Mouse (Mus musculus): ENCODE results near the gene Fxr1. TPM values are rescaled to one million over a fixed set of nuclear protein-coding genes. Genes with fewer than 3 reads are reported as not detected.
"Not testable (repeated sequence)": the region's sequence is repeated elsewhere in the genome, so short reads cannot be mapped to it uniquely, and the experiment has no call there.

Fxr1 gene
- polyA plus RNA-seq (2012; ENCODE audit: insufficient read depth, insufficient read length, missing spikeins): 113 and 116 TPM in 2 replicates

DNA sequence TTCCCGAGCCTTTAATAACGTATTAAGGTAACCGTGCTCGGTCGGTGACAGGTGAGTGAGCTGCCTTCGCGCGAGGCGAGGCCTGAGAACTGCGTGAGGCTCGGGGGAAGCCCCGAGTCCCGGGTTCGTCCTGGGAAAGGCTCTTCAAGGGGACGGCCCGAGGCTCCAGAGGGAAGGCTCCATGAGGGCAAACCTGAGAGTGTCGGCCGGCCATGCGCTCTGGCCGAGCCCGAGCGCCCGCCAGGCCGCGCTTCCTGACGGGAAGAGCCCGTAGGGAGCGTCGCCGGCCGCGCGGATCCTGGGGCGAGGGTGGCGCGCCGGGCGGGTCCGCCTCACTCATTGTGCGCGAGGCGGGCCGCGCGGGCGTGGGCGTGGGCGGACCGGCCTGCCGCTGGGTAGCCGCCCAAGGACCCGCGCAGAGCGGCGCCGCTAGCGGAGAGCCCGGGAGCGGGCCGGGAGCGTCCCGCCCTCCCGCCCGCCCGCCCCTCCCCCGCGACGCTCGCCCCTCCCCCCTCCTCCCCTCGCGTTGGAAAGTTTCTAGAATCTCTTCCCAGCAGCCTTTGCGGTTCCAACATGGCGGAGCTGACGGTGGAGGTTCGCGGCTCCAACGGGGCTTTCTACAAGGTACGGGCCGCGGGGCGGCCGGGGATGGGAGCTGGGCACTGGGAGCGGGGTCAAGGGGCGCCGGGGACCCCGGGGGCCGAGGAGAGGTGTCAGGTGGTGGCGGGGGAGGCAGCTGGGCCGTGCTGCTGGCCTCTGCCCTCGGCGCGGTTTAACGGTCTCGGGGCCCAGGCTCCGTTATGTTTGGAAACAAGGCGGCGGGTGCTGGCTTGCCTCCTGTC, at the start of gene Fxr1:
Fxr1 (plus strand) TSS at position 404 of the 842 bp plus-strand sequence.
- peaks cover 9% of the 10 kb centered on the region for H3K4me1 ChIP-seq (ENCODE audit: control insufficient read depth, insufficient read depth, low read length)
- H3K27ac ChIP-seq (ENCODE audit: insufficient read depth, low read depth, low read length): peak within 1 kb of the TSS; percentile 75
- peak; percentile 64; the same call in 1 of the 2 replicates for TF ChIP-seq POLR2A (IDR thresholded peaks at IDR 0.05; ENCODE audit: borderline replicate concordance, low read depth, low read length)
- TF ChIP-seq CTCF (IDR thresholded peaks at IDR 0.05; ENCODE audit: low read depth, low read length): no peak
- peak within 1 kb of the TSS; percentile 96 for H3K4me3 ChIP-seq (ENCODE audit: insufficient read depth, low read length)

DNA sequence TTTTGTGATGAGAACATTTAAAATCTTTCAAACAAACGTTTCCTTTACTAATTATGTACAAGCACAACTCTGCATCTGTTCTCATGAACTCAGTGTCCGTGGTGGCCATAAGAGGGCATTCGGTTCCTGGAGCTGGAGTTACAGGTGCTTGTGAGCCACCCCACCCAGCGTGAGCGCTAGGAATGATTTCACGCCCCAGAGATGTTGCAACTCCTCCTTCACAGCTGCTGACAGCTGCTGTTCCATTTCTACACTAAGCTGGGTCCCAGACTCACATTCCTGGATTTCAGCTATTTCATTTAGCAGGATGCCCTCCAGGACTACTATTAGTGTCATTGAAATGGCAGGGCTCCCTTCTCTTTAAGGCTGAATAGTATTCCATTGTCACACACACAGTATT, 40.3 kb upstream of the Fxr1 start:
- TF ChIP-seq CTCF (IDR thresholded peaks at IDR 0.05; ENCODE audit: low read depth, low read length) (no peak), POLR2A (IDR thresholded peaks at IDR 0.05; ENCODE audit: borderline replicate concordance, low read depth, low read length) (no peak)
- H3K4me1 ChIP-seq (ENCODE audit: control insufficient read depth, insufficient read depth, low read length): no peaks in the 10 kb centered on the region
- no peak overlapping the region for H3K27ac ChIP-seq (ENCODE audit: insufficient read depth, low read depth, low read length)
- H3K4me3 ChIP-seq (ENCODE audit: insufficient read depth, low read length): no peak overlapping the region

DNA sequence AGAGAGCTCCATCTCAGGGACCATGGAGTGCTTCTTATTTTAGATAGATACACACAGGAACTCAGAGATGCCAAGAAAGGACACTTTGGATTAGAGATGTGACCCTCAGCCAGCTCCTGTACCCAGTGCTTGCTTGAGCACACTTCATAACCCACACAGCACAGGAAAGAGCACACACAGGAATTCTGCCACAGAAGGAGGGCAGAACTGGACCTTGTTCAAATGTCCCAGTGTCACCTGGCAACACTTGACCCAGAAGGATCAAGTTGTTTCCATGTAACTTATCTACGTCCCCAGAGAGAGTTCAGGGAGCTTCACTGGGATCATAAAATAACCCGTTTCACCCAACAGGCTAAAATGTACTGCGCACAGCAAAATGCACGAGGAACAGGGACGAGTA, 37.0 kb upstream of the Fxr1 start:
- H3K27ac ChIP-seq (ENCODE audit: insufficient read depth, low read depth, low read length): no peak overlapping the region
- no peaks in the 10 kb centered on the region for H3K4me1 ChIP-seq (ENCODE audit: control insufficient read depth, insufficient read depth, low read length)
- no peak overlapping the region for H3K4me3 ChIP-seq (ENCODE audit: insufficient read depth, low read length)
- TF ChIP-seq POLR2A (IDR thresholded peaks at IDR 0.05; ENCODE audit: borderline replicate concordance, low read depth, low read length): no peak
- no peak for TF ChIP-seq CTCF (IDR thresholded peaks at IDR 0.05; ENCODE audit: low read depth, low read length)

DNA sequence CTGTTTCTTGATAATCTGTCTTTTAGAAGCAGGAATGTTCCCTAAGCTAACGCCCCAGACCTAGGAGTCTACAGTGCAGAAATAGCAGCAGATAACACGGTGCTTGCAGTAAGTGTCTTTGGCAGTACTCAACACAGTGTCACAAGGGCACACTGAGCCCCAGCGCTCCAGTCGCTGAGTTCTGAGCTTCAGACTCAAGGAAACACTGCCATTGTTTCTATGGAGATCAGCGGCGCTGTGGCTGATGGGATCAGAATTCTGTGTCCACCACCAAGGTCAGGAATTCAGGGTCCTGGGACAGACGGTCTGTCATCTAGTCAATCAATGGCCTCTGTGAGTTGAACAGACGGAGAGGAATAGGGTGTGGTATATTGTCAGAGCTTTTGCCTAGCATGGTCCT, 30.4 kb upstream of the Fxr1 start:
- TF ChIP-seq POLR2A (IDR thresholded peaks at IDR 0.05; ENCODE audit: borderline replicate concordance, low read depth, low read length): no peak
- TF ChIP-seq CTCF (IDR thresholded peaks at IDR 0.05; ENCODE audit: low read depth, low read length): no peak
- Histone ChIP-seq H3K4me1 (ENCODE audit: control insufficient read depth, insufficient read depth, low read length) (no peaks in the 10 kb centered on the region), H3K4me3 (ENCODE audit: insufficient read depth, low read length) (no peak overlapping the region), H3K27ac (ENCODE audit: insufficient read depth, low read depth, low read length) (no peak overlapping the region)

DNA sequence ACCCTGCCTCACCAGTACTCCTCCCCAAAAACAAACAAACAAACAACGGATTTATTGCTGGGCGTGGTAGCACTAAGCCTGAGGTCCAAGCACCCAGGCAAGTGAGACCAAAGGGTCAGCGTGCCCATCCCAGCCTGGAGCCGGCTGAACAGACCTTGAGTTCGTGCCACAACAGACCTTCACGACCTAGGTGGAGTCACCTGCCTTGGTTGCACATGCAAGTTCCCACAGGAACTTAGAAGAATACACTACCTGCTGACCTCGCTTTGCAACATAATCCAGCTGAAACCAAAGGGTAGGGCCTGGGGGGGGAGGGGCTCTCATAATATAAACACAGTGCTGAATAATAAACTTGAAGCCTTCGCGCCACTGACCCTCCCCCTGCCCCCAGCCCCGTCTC, 29.3 kb upstream of the Fxr1 start:
- Histone ChIP-seq H3K4me1 (ENCODE audit: control insufficient read depth, insufficient read depth, low read length) (no peaks in the 10 kb centered on the region), H3K4me3 (ENCODE audit: insufficient read depth, low read length) (no peak overlapping the region), H3K27ac (ENCODE audit: insufficient read depth, low read depth, low read length) (no peak overlapping the region)
- TF ChIP-seq POLR2A (IDR thresholded peaks at IDR 0.05; ENCODE audit: borderline replicate concordance, low read depth, low read length) (no peak), CTCF (IDR thresholded peaks at IDR 0.05; ENCODE audit: low read depth, low read length) (no peak)

DNA sequence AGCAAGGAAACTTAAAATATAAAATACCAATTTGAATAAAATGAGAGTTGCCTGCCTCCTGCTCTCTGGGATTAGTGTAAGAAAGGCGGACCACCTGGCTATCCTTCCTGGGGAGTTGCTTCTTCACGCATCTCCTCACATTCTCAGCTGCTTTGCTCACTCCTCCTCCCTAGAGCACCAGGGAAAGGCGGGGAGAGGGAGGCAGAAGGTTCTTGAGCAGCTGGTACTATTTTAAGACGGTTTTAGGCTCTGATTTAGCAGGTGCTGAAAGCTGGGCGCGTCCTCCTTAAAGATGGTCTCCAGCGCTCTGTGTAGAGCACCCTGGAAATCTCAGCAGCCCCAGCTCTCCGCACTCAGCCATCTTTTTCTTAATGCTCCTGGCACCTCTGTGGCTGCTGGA, 28.8 kb upstream of the Fxr1 start:
- H3K4me1 ChIP-seq (ENCODE audit: control insufficient read depth, insufficient read depth, low read length): no peaks in the 10 kb centered on the region
- no peak for TF ChIP-seq CTCF (IDR thresholded peaks at IDR 0.05; ENCODE audit: low read depth, low read length)
- no peak for TF ChIP-seq POLR2A (IDR thresholded peaks at IDR 0.05; ENCODE audit: borderline replicate concordance, low read depth, low read length)
- no peak overlapping the region for H3K27ac ChIP-seq (ENCODE audit: insufficient read depth, low read depth, low read length)
- H3K4me3 ChIP-seq (ENCODE audit: insufficient read depth, low read length): no peak overlapping the region

DNA sequence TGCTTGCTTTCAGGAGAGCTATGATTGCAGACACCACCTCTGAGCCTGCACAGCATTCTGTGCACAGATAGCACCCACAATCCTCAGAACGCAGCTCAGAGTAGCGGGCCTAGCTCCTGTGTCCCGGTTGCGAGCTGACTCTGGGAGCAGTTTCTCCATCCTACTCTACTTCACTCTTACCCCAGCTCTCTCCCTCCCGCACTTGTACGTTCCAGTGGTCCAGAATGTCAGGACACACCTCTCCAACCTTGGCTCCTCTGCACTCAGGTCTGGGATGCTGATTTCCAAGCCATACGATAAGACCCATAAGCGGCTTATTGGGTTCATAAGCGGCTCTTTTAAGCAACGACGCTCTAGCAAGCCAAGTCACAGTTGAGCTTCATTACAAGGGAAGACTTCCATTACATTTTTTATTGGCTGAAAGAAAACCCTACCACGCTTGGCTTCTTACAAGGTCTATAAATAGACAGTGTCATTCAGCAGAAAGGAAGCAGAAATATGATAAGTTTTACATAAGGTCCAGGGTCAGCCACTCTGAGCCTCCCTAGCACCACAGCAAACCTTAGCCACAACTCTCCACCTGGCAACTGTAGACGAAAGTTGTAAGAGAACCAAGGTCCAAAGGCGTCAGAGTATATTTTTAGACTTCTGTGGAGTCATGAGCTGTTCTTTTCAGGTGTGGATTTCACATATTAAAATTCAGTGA, 26.2 kb upstream of the Fxr1 start:
- no peak overlapping the region for H3K27ac ChIP-seq (ENCODE audit: insufficient read depth, low read depth, low read length)
- H3K4me3 ChIP-seq (ENCODE audit: insufficient read depth, low read length): no peak overlapping the region
- H3K4me1 ChIP-seq (ENCODE audit: control insufficient read depth, insufficient read depth, low read length): no peaks in the 10 kb centered on the region
- no peak for TF ChIP-seq CTCF (IDR thresholded peaks at IDR 0.05; ENCODE audit: low read depth, low read length)
- no peak for TF ChIP-seq POLR2A (IDR thresholded peaks at IDR 0.05; ENCODE audit: borderline replicate concordance, low read depth, low read length)

DNA sequence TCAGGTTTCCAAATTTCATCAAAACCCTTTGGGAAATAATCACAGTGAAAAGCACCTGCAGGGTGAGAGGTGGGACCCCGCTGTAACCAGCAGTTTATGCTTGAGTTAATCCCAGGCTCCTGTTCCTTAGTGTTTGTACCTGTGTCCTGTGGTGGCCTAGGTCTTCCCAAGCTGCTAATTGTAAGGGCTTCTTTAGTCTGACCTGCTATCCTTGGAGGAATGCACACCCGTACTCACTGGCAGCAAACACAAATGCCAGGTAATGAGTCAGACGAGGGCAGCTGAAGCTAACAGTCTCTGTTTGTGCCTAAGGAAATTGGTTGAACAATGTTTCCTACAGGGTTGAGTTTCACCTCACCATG, 25.6 kb upstream of the Fxr1 start:
- no peak for TF ChIP-seq POLR2A (IDR thresholded peaks at IDR 0.05; ENCODE audit: borderline replicate concordance, low read depth, low read length)
- TF ChIP-seq CTCF (IDR thresholded peaks at IDR 0.05; ENCODE audit: low read depth, low read length): no peak

DNA sequence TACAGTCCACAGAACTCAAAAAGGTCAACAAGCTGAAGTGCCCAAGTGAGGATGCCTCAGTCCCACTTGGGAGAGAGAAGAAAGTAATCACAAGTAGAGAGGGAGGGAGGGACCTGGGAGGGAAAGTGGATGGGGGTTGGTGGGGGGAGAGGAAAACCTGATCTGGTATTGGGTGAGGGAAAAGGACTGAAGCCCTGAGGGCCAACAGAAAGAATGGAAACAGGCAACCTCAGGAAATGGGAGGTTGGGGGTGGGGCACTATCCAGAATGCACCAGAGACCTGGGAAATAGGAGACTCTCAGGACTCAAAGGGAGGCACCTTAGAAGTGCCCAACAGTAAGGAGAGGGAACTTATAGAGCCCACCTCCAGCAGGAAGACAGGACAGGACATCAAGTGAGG, 18.1 kb upstream of the Fxr1 start:
- H3K4me3 ChIP-seq (ENCODE audit: insufficient read depth, low read length); H3K27ac ChIP-seq (ENCODE audit: insufficient read depth, low read depth, low read length); H3K4me1 ChIP-seq (ENCODE audit: control insufficient read depth, insufficient read depth, low read length): not testable (repeated sequence)

More for the DNA sequence above, 25.6 kb upstream of the Fxr1 start:
- Histone ChIP-seq H3K4me3 (ENCODE audit: insufficient read depth, low read length) (no peak overlapping the region), H3K4me1 (ENCODE audit: control insufficient read depth, insufficient read depth, low read length) (no peaks in the 10 kb centered on the region), H3K27ac (ENCODE audit: insufficient read depth, low read depth, low read length) (no peak overlapping the region)

DNA sequence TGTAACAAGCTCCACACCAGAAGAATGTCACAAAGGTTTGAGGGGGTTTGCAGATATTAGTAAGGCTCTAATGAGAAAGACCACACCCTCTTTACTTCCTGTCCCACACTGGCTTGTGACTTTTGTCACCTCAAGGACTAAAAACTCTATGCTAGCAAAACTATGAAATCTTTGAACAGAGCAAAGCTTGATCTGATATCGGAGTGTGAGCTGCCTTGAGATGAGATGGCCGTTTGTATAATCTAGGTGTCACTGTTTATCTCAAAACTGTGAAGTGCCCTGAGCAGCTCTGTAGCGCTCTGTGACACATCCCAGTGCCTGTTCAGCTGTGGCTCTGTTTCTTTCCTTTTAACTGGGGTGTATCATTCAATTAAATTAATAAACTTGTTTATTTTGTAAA, 15.9 kb upstream of the Fxr1 start:
- Histone ChIP-seq H3K4me1 (ENCODE audit: control insufficient read depth, insufficient read depth, low read length) (no peaks in the 10 kb centered on the region), H3K27ac (ENCODE audit: insufficient read depth, low read depth, low read length) (no peak overlapping the region), H3K4me3 (ENCODE audit: insufficient read depth, low read length) (no peak overlapping the region)
- no peak for TF ChIP-seq POLR2A (IDR thresholded peaks at IDR 0.05; ENCODE audit: borderline replicate concordance, low read depth, low read length)

Data from bone marrow macrophage, adult 2 months (primary cell).